Mouse (Mus musculus): ENCODE data around the gene Fam193b. TPM values are rescaled to one million over a fixed set of nuclear protein-coding genes. Genes with fewer than 3 reads are reported as not detected.

The Fam193b gene
- 30.9 and 39.6 TPM in 2 replicates for polyA plus RNA-seq (2014; fragmentation: Nextera tagmentation; extraction: Ambion mirVana)

- peak; percentile 93 for ATAC-seq (ENCODE audit: insufficient number of reproducible peaks, insufficient read depth, low FRiP score, low read depth)
- Histone ChIP-seq H3K36me3 (ENCODE audit: control insufficient read depth, insufficient read depth, low read length) (peaks cover 2% of the 10 kb centered on the region), H3K4me1 (ENCODE audit: control insufficient read depth, insufficient read depth, low read length) (peaks cover 13% of the 10 kb centered on the region), H3K9ac (replicated peaks; ENCODE audit: low read depth, low read length) (peak within 1 kb of the TSS; percentile 95), H3K27me3 (ENCODE audit: control insufficient read depth, insufficient read depth, low read length) (no peaks in the 10 kb centered on the region), H3K4me3 (ENCODE audit: low read depth, low read length) (peak within 1 kb of the TSS; percentile 88), H3K9me3 (ENCODE audit: control insufficient read depth, low read depth, low read length) (no peaks in the 10 kb centered on the region; the same call in 1 of the 2 replicates), H3K27ac (ENCODE audit: low read length) (peak within 1 kb of the TSS; percentile 88), H3K4me2 (replicated peaks; ENCODE audit: low read depth, low read length) (peak within 1 kb of the TSS; percentile 92)
- WGBS: 2% methylated on average over 42 of the region's 47 CpGs
These were observed at the start of gene Fam193b for GRCm38 (mm10) chr13:55571027-55571751. TSS of gene Fam193b (minus strand) at chr13:55571120.

GRCm38 (mm10) chr13:55620275-55620674 lies 49.4 kb upstream of the Fam193b start:
- peaks cover 4% of the 10 kb centered on the region; the same call in 1 of the 2 replicates for H3K36me3 ChIP-seq (ENCODE audit: control insufficient read depth, insufficient read depth, low read length)
- no peaks in the 10 kb centered on the region for H3K9me3 ChIP-seq (ENCODE audit: control insufficient read depth, low read depth, low read length)
- H3K27ac ChIP-seq (ENCODE audit: low read length): no peak overlapping the region
- peaks cover 16% of the 10 kb centered on the region for H3K4me1 ChIP-seq (ENCODE audit: control insufficient read depth, insufficient read depth, low read length)
- no peaks in the 10 kb centered on the region for H3K27me3 ChIP-seq (ENCODE audit: control insufficient read depth, insufficient read depth, low read length)
- H3K9ac ChIP-seq (replicated peaks; ENCODE audit: low read depth, low read length): no peak overlapping the region
- ATAC-seq (ENCODE audit: insufficient number of reproducible peaks, insufficient read depth, low FRiP score, low read depth): no peak
- H3K4me2 ChIP-seq (replicated peaks; ENCODE audit: low read depth, low read length): no peak overlapping the region
- WGBS: 80% methylated on average over 2 of the region's 2 CpGs
- no peak overlapping the region for H3K4me3 ChIP-seq (ENCODE audit: low read depth, low read length)

- no peak for ATAC-seq (ENCODE audit: insufficient number of reproducible peaks, insufficient read depth, low FRiP score, low read depth)
- WGBS: 93% methylated on average over 4 of the region's 4 CpGs
- H3K9me3 ChIP-seq (ENCODE audit: control insufficient read depth, low read depth, low read length): no peaks in the 10 kb centered on the region
These were observed 48.4 kb upstream of the Fam193b start for GRCm38 (mm10) chr13:55619328-55619727.

DNA sequence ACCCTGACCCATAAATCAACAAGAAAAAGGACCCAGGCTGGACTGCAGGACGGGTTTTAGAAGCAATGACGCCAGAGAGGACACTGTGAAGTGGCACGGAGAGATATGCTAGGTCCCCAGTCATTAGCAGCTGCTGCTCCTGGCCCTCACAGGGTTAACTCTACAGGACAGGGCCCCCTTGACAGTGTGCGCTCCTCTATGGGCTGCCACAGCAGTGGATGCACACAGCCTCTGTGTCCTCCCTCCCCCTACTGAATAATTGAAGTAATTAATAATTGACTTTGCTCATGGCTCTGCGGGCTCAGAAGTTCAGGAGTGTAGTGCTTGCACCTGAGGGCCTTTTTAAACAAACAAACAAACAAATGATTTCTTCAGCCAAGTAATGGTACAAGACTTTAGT lies 42.6 kb upstream of the Fam193b start:
- H3K36me3 ChIP-seq (ENCODE audit: control insufficient read depth, insufficient read depth, low read length): peaks cover 18% of the 10 kb centered on the region
- H3K4me1 ChIP-seq (ENCODE audit: control insufficient read depth, insufficient read depth, low read length): no peaks in the 10 kb centered on the region
- WGBS: 38% methylated on average over 5 of the region's 5 CpGs
- no peak for ATAC-seq (ENCODE audit: insufficient number of reproducible peaks, insufficient read depth, low FRiP score, low read depth)
- H3K4me3 ChIP-seq (ENCODE audit: low read depth, low read length): no peak overlapping the region
- H3K9ac ChIP-seq (replicated peaks; ENCODE audit: low read depth, low read length): no peak overlapping the region
- H3K9me3 ChIP-seq (ENCODE audit: control insufficient read depth, low read depth, low read length): no peaks in the 10 kb centered on the region
- no peaks in the 10 kb centered on the region for H3K27me3 ChIP-seq (ENCODE audit: control insufficient read depth, insufficient read depth, low read length)
- no peak overlapping the region for H3K27ac ChIP-seq (ENCODE audit: low read length)
- no peak overlapping the region for H3K4me2 ChIP-seq (replicated peaks; ENCODE audit: low read depth, low read length)

More at GRCm38 (mm10) chr13:55619328-55619727, 48.4 kb upstream of the Fam193b start:
- H3K4me3 ChIP-seq (ENCODE audit: low read depth, low read length): no peak overlapping the region
- no peak overlapping the region for H3K9ac ChIP-seq (replicated peaks; ENCODE audit: low read depth, low read length)
- H3K36me3 ChIP-seq (ENCODE audit: control insufficient read depth, insufficient read depth, low read length): no peaks in the 10 kb centered on the region
- no peak overlapping the region for H3K27ac ChIP-seq (ENCODE audit: low read length)
- H3K27me3 ChIP-seq (ENCODE audit: control insufficient read depth, insufficient read depth, low read length): no peaks in the 10 kb centered on the region
- peaks cover 12% of the 10 kb centered on the region for H3K4me1 ChIP-seq (ENCODE audit: control insufficient read depth, insufficient read depth, low read length)
- H3K4me2 ChIP-seq (replicated peaks; ENCODE audit: low read depth, low read length): no peak overlapping the region

DNA sequence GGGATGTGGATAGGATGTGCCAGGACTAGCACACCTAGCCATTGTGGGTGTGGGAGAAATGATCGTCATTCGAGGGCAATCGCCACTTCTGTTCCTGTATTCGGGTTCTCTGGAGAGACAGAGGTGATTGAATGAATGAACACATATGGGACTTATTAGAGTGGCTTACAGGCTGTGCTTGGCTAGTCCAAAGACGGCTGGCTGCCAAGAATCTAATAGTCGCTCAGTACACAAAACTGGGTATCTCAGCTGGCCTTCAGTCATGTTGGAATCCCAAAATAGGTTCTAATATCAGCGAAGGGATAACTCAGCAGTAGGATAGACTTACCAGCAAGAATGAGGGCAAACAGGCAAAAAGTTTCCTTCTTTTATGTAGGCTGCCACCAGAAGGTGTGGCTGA lies 41.1 kb upstream of the Fam193b start:
- no peak for ATAC-seq (ENCODE audit: insufficient number of reproducible peaks, insufficient read depth, low FRiP score, low read depth)
- 84% methylated on average over 7 of the region's 7 CpGs for WGBS
- no peaks in the 10 kb centered on the region for H3K4me1 ChIP-seq (ENCODE audit: control insufficient read depth, insufficient read depth, low read length)
- H3K36me3 ChIP-seq (ENCODE audit: control insufficient read depth, insufficient read depth, low read length): peaks cover 24% of the 10 kb centered on the region
- no peaks in the 10 kb centered on the region for H3K27me3 ChIP-seq (ENCODE audit: control insufficient read depth, insufficient read depth, low read length)
- H3K27ac ChIP-seq (ENCODE audit: low read length): no peak overlapping the region
- H3K4me3 ChIP-seq (ENCODE audit: low read depth, low read length): no peak overlapping the region
- no peaks in the 10 kb centered on the region for H3K9me3 ChIP-seq (ENCODE audit: control insufficient read depth, low read depth, low read length)
- no peak overlapping the region for H3K4me2 ChIP-seq (replicated peaks; ENCODE audit: low read depth, low read length)
- no peak overlapping the region for H3K9ac ChIP-seq (replicated peaks; ENCODE audit: low read depth, low read length)

- no peak overlapping the region for H3K27ac ChIP-seq (ENCODE audit: low read length)
- no peak overlapping the region for H3K4me3 ChIP-seq (ENCODE audit: low read depth, low read length)
- no peak overlapping the region for H3K9ac ChIP-seq (replicated peaks; ENCODE audit: low read depth, low read length)
- H3K36me3 ChIP-seq (ENCODE audit: control insufficient read depth, insufficient read depth, low read length): peaks cover 24% of the 10 kb centered on the region
- no peak for ATAC-seq (ENCODE audit: insufficient number of reproducible peaks, insufficient read depth, low FRiP score, low read depth)
- 100% methylated on average over 2 of the region's 2 CpGs for WGBS
- no peaks in the 10 kb centered on the region for H3K4me1 ChIP-seq (ENCODE audit: control insufficient read depth, insufficient read depth, low read length)
- H3K27me3 ChIP-seq (ENCODE audit: control insufficient read depth, insufficient read depth, low read length): no peaks in the 10 kb centered on the region
- H3K9me3 ChIP-seq (ENCODE audit: control insufficient read depth, low read depth, low read length): no peaks in the 10 kb centered on the region
- H3K4me2 ChIP-seq (replicated peaks; ENCODE audit: low read depth, low read length): no peak overlapping the region
These were observed 36.7 kb upstream of the Fam193b start for GRCm38 (mm10) chr13:55607624-55608006.

GRCm38 (mm10) chr13:55606899-55607623 lies 36.1 kb upstream of the Fam193b start:
- no peaks in the 10 kb centered on the region for H3K27me3 ChIP-seq (ENCODE audit: control insufficient read depth, insufficient read depth, low read length)
- 77% methylated on average over 10 of the region's 10 CpGs for WGBS
- H3K4me3 ChIP-seq (ENCODE audit: low read depth, low read length): no peak overlapping the region
- H3K9ac ChIP-seq (replicated peaks; ENCODE audit: low read depth, low read length): no peak overlapping the region
- peaks cover 24% of the 10 kb centered on the region for H3K36me3 ChIP-seq (ENCODE audit: control insufficient read depth, insufficient read depth, low read length)
- no peak overlapping the region for H3K27ac ChIP-seq (ENCODE audit: low read length)
- no peaks in the 10 kb centered on the region for H3K9me3 ChIP-seq (ENCODE audit: control insufficient read depth, low read depth, low read length)
- H3K4me1 ChIP-seq (ENCODE audit: control insufficient read depth, insufficient read depth, low read length): no peaks in the 10 kb centered on the region
- no peak overlapping the region for H3K4me2 ChIP-seq (replicated peaks; ENCODE audit: low read depth, low read length)
- ATAC-seq (ENCODE audit: insufficient number of reproducible peaks, insufficient read depth, low FRiP score, low read depth): no peak

DNA sequence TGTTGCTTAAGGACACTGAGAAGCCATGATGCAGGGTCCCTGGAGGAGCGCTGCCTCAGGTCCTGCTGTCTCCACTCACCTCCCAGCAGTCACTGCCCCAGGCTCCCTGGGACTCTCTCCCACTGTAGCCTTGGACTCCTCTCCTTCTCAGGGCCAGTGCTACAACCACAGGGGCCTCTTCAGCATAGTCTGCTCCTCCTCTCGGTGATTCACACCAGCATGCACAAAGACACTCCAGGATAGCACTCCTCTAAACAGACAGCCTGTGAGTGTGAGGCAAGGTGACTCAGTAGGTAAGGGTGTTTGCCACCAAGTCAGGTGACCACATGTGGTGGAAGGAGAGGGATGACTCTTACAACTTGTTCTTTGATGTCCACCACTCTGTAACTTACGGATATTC lies 33.7 kb upstream of the Fam193b start:
- peaks cover 3% of the 10 kb centered on the region; the same call in 1 of the 2 replicates for H3K4me1 ChIP-seq (ENCODE audit: control insufficient read depth, insufficient read depth, low read length)
- no peak overlapping the region for H3K9ac ChIP-seq (replicated peaks; ENCODE audit: low read depth, low read length)
- H3K9me3 ChIP-seq (ENCODE audit: control insufficient read depth, low read depth, low read length): no peaks in the 10 kb centered on the region
- ATAC-seq (ENCODE audit: insufficient number of reproducible peaks, insufficient read depth, low FRiP score, low read depth): no peak
- peaks cover 16% of the 10 kb centered on the region for H3K36me3 ChIP-seq (ENCODE audit: control insufficient read depth, insufficient read depth, low read length)
- 85% methylated on average over 3 of the region's 3 CpGs for WGBS
- H3K27me3 ChIP-seq (ENCODE audit: control insufficient read depth, insufficient read depth, low read length): no peaks in the 10 kb centered on the region
- no peak overlapping the region for H3K4me3 ChIP-seq (ENCODE audit: low read depth, low read length)
- no peak overlapping the region for H3K27ac ChIP-seq (ENCODE audit: low read length)
- no peak overlapping the region for H3K4me2 ChIP-seq (replicated peaks; ENCODE audit: low read depth, low read length)

All from stomach, embryonic 14.5 days (tissue).